Mouse (Mus musculus): ENCODE measurements around the gene Ifna16. TPM values are rescaled to one million over a fixed set of nuclear protein-coding genes. Genes with fewer than 3 reads are reported as not detected.

The Ifna16 gene
- polyA plus RNA-seq, 1 experiment from 2014 or later, result not detected

DNA sequence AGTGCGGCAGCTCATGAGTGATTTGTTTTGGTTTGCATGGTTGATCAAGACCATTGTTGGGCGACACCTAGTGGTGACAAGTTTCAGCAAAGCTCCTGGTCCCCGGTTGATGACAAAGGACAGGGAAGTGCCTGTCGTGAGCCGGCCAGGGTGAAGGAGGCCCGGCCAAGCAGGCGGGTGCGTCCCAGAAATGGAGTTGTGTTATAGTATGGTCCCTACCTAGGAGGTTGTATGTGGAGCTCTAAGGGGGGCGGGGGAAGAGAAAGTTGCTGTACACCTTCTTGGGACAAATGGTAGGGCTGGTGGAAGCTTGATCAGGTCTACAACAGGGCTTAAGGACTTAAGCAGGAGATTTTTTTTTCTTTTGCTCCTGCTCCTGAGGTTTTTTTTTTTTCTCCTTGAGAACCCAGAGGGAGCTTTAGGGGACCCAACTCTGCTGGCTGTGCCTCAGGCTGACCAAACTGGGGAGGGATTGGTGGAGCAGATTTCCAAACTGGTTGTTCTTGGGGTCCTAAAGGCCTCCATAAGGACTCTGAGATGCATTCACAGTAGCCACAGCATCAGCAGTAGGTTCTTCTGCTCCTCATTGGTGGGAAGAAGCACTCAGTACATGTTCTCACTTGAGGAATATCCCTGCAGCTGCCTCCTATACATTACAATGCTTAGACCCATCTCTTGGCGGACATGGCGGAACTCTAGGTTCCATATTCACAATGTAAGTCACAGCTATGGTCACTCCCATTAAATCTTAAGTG is 35.5 kb downstream of the Ifna16 start:
- Histone ChIP-seq H3K9me3 (no peaks in the 10 kb centered on the region), H3K4me2 (peak overlapping the region; percentile 58), H3K27ac (peak overlapping the region; percentile 44; the same call in 1 of the 2 replicates), H3K4me3 (replicated peaks) (peak overlapping the region; percentile 43), H3K36me3 (no peaks in the 10 kb centered on the region), H3K4me1 (no peaks in the 10 kb centered on the region), H3K9ac (no peak overlapping the region), H3K27me3 (replicated peaks) (no peaks in the 10 kb centered on the region)
- 13% methylated on average over 11 of the region's 11 CpGs for WGBS
- ATAC-seq (ENCODE audit: insufficient read depth, low FRiP score, low read depth), result peak; percentile 88

DNA sequence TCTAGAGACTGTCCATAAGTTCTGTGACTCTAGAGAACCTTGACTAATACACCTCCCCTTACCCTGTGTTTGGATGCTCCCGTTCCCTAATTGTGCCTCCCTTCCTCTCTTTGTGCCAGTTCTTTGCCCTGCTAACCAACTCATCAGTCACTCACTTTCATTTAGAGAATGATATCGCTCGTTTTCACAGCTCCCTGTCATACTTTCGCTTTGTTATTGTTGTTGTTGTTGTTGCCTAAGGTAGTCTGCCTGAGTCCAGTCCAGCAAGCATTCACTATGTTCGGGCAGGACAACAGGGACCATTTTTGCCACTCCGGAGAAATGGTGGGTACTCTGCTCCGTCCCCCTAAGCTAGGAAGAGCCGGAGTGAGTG is 36.0 kb downstream of the Ifna16 start:
- peak overlapping the region; percentile 43 for H3K4me3 ChIP-seq (replicated peaks)
- no peak overlapping the region for H3K9ac ChIP-seq
- no peak overlapping the region for H3K27ac ChIP-seq
- 58% methylated on average over 8 of the region's 8 CpGs for WGBS
- H3K27me3 ChIP-seq (replicated peaks), result no peaks in the 10 kb centered on the region
- H3K36me3 ChIP-seq, result no peaks in the 10 kb centered on the region
- ATAC-seq (ENCODE audit: insufficient read depth, low FRiP score, low read depth), result no peak
- peak overlapping the region; percentile 58 for H3K4me2 ChIP-seq
- H3K9me3 ChIP-seq, result no peaks in the 10 kb centered on the region
- H3K4me1 ChIP-seq, result no peaks in the 10 kb centered on the region

DNA sequence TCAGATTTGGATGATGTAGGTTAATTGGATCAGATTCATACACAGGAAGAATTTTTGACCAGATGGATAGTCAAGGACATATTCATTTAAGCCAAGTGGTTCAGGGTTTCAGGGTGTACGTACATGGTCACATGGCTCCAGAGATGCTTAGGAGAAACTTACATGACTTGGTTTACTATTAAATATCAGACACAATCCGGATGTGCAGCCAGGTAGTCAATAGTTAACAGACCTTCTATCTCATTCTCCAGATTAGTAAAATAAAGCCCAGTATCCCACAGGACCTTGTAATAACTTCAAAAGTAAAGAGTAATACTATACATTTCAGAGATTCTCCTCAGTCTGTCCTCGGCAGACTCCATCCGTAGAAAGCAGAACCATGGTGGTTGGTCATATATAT is 42.4 kb downstream of the Ifna16 start, which contains the start of gene C87499:
C87499 (minus strand) TSS at position 101 of the 400 bp plus-strand sequence.
- H3K27ac ChIP-seq, result no peak within 1 kb of the TSS
- no peak within 1 kb of the TSS for H3K4me3 ChIP-seq (replicated peaks)
- H3K9ac ChIP-seq, result no peak within 1 kb of the TSS
- 89% methylated on average over 4 of the region's 4 CpGs for WGBS
- H3K36me3 ChIP-seq, result no peaks in the 10 kb centered on the region
- no peak within 1 kb of the TSS for H3K4me2 ChIP-seq
- H3K27me3 ChIP-seq (replicated peaks), result no peaks in the 10 kb centered on the region
- H3K9me3 ChIP-seq, result no peaks in the 10 kb centered on the region
- no peaks in the 10 kb centered on the region for H3K4me1 ChIP-seq
- ATAC-seq (ENCODE audit: insufficient read depth, low FRiP score, low read depth), result no peak

Other genes starting within 250 kb of the Ifna16 start
- 12.0 and 13.4 TPM in 2 replicates for gene Hacd4, start 238.0 kb downstream of the Ifna16 start, polyA plus RNA-seq (2015; fragmentation: Nextera tagmentation; extraction: Ambion mirVana)
- gene Ifnb1, start 154.2 kb downstream of the Ifna16 start, polyA plus RNA-seq (2015; fragmentation: Nextera tagmentation; extraction: Ambion mirVana), result not detected in 2 replicates
- not detected in 2 replicates for gene Ifna15, start 118.7 kb downstream of the Ifna16 start, polyA plus RNA-seq (2015; fragmentation: Nextera tagmentation; extraction: Ambion mirVana)
- not detected in 2 replicates for gene Ifna14, start 105.1 kb downstream of the Ifna16 start, polyA plus RNA-seq (2015; fragmentation: Nextera tagmentation; extraction: Ambion mirVana)
- not detected in 2 replicates for gene Ifna9, start 84.5 kb downstream of the Ifna16 start, polyA plus RNA-seq (2015; fragmentation: Nextera tagmentation; extraction: Ambion mirVana)
- gene Ifna12, start 73.5 kb downstream of the Ifna16 start, polyA plus RNA-seq (2015; fragmentation: Nextera tagmentation; extraction: Ambion mirVana), result not detected in 2 replicates
- gene C87499, start 42.5 kb downstream of the Ifna16 start, polyA plus RNA-seq (2015; fragmentation: Nextera tagmentation; extraction: Ambion mirVana), result not detected in 2 replicates
- not detected in 2 replicates for gene Ifna13, start 32.5 kb downstream of the Ifna16 start, polyA plus RNA-seq (2015; fragmentation: Nextera tagmentation; extraction: Ambion mirVana)
- gene Ifna2, start 7.0 kb upstream of the Ifna16 start, polyA plus RNA-seq (2015; fragmentation: Nextera tagmentation; extraction: Ambion mirVana), result not detected in 2 replicates
- not detected in 2 replicates for gene Ifnab, start 14.4 kb upstream of the Ifna16 start, polyA plus RNA-seq (2015; fragmentation: Nextera tagmentation; extraction: Ambion mirVana)
- gene Gm26566, start 44.9 kb upstream of the Ifna16 start, polyA plus RNA-seq (2015; fragmentation: Nextera tagmentation; extraction: Ambion mirVana), result 0.49 and 1.0 TPM in 2 replicates
- 87.8 and 88.8 TPM in 2 replicates for gene Klhl9, start 45.5 kb upstream of the Ifna16 start, polyA plus RNA-seq (2015; fragmentation: Nextera tagmentation; extraction: Ambion mirVana)
- gene Gm13271, start 77.9 kb upstream of the Ifna16 start, polyA plus RNA-seq (2015; fragmentation: Nextera tagmentation; extraction: Ambion mirVana), result not detected in 2 replicates
- gene Gm13283, start 83.2 kb upstream of the Ifna16 start, polyA plus RNA-seq (2015; fragmentation: Nextera tagmentation; extraction: Ambion mirVana), result 0.23 and 0.33 TPM in 2 replicates
- gene Gm13290, start 96.9 kb upstream of the Ifna16 start, polyA plus RNA-seq (2015; fragmentation: Nextera tagmentation; extraction: Ambion mirVana), result 0.30 and 0.70 TPM in 2 replicates
- not detected in 2 replicates for gene Gm13289, start 100.0 kb upstream of the Ifna16 start, polyA plus RNA-seq (2015; fragmentation: Nextera tagmentation; extraction: Ambion mirVana)
- 0.35 TPM in 1 of 2 replicates, not detected in the other for gene Gm13272, start 102.9 kb upstream of the Ifna16 start, polyA plus RNA-seq (2015; fragmentation: Nextera tagmentation; extraction: Ambion mirVana)
- 0.30 and 0.41 TPM in 2 replicates for gene Ifnz, start 105.2 kb upstream of the Ifna16 start, polyA plus RNA-seq (2015; fragmentation: Nextera tagmentation; extraction: Ambion mirVana)
- gene Gm13276, start 108.8 kb upstream of the Ifna16 start, polyA plus RNA-seq (2015; fragmentation: Nextera tagmentation; extraction: Ambion mirVana), result not detected in 2 replicates
- not detected in 2 replicates for gene Gm13277, start 111.7 kb upstream of the Ifna16 start, polyA plus RNA-seq (2015; fragmentation: Nextera tagmentation; extraction: Ambion mirVana)
- gene Gm13278, start 114.6 kb upstream of the Ifna16 start, polyA plus RNA-seq (2015; fragmentation: Nextera tagmentation; extraction: Ambion mirVana), result not detected in 2 replicates
- gene Gm13275, start 117.6 kb upstream of the Ifna16 start, polyA plus RNA-seq (2015; fragmentation: Nextera tagmentation; extraction: Ambion mirVana), result not detected in 2 replicates
- gene Gm13279, start 120.5 kb upstream of the Ifna16 start, polyA plus RNA-seq (2015; fragmentation: Nextera tagmentation; extraction: Ambion mirVana), result not detected in 2 replicates
- 0.94 and 1.3 TPM in 2 replicates for gene Gm13285, start 122.7 kb upstream of the Ifna16 start, polyA plus RNA-seq (2015; fragmentation: Nextera tagmentation; extraction: Ambion mirVana)
- 0.41 TPM in 1 of 2 replicates, not detected in the other for gene Gm13287, start 126.3 kb upstream of the Ifna16 start, polyA plus RNA-seq (2015; fragmentation: Nextera tagmentation; extraction: Ambion mirVana)
- not detected in 2 replicates for gene Gm13288, start 128.6 kb upstream of the Ifna16 start, polyA plus RNA-seq (2015; fragmentation: Nextera tagmentation; extraction: Ambion mirVana)
- gene Ifna7, start 139.3 kb upstream of the Ifna16 start, polyA plus RNA-seq (2015; fragmentation: Nextera tagmentation; extraction: Ambion mirVana), result not detected in 2 replicates
- not detected in 2 replicates for gene Ifna11, start 143.0 kb upstream of the Ifna16 start, polyA plus RNA-seq (2015; fragmentation: Nextera tagmentation; extraction: Ambion mirVana)
- not detected in 2 replicates for gene Ifna6, start 150.5 kb upstream of the Ifna16 start, polyA plus RNA-seq (2015; fragmentation: Nextera tagmentation; extraction: Ambion mirVana)
- gene Ifna5, start 158.6 kb upstream of the Ifna16 start, polyA plus RNA-seq (2015; fragmentation: Nextera tagmentation; extraction: Ambion mirVana), result not detected in 2 replicates
- gene Ifna4, start 164.9 kb upstream of the Ifna16 start, polyA plus RNA-seq (2015; fragmentation: Nextera tagmentation; extraction: Ambion mirVana), result not detected in 2 replicates
- gene Ifna1, start 173.2 kb upstream of the Ifna16 start, polyA plus RNA-seq (2015; fragmentation: Nextera tagmentation; extraction: Ambion mirVana), result not detected in 2 replicates
- not detected in 2 replicates for gene Ifne, start 203.3 kb upstream of the Ifna16 start, polyA plus RNA-seq (2015; fragmentation: Nextera tagmentation; extraction: Ambion mirVana)